Mouse (Mus musculus) B cell, adult 62 days (primary cell): ENCODE data around the gene Gtpbp4. TPM values are rescaled to one million over a fixed set of nuclear protein-coding genes. Genes with fewer than 3 reads are reported as not detected.

ENCODE experiments used
- total RNA-seq: library from RNA; stranded (reverse); gene quantifications from 4 replicates; pipeline ENCODE4 v1.2.4, GENCODE M21; 2023

The Gtpbp4 gene
- total RNA-seq: 109 to 120 TPM (median 115 TPM) in 4 replicates

DNA sequence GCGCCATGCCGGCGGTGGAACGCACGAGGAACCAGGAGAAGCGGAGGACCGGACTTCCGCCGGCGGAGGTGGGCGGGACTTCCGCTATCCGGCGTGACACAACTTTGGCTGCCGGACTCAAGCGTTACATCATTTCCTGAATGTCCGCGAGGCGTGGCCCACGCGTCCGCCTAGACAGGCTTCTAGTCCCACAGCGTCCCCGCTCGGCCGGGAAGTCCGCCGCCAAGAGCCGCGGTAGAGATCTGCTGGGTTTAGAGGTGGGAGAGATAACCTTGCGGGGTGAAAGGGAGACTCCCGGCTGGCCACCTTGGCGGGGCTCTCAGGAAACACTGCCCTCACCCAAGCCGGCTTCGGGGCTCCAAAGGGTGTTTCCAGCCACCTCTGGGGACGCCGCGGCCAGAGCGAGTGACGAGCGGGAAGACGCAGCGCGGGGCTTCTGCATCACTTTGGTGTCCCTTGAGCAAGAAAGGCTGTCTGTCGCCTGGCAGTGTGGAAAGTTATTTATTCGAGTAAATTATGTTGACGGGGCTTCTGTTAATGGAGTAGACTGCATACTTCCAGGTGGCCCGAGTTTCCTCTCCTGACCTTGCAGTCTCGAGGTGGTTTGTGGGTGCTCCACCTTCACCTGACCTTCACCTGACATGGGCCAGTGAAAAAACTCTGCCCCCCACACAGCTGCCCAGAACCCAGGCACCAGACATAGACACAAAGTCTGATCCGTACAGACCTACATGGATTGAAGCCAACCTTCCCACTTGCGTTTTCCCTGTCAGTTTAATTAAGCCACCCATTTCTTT is at the start of gene Gtpbp4:
Gene Gtpbp4 (minus strand): TSS at position 94 of the 797 bp plus-strand sequence.

DNA sequence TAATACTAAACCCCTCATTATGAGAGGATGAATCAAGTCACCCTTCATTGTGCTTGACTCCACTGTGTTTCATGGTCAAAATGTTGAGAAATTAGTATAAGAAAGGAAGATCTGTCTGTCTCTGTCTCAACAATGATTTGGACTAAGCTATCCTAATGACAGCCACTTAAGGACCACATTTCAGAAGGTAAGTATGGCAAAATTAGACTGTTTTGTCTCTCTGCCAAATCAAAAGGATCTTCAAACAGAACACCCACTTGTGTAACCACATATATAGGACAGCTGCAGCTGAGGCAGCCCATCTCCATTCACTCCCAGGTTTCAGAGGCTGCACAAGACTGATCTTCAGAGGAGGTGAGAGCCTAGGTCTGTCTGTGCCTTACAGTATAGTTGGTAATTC is 43.3 kb downstream of the Gtpbp4 start, which contains the start of gene Idi2:
Gene Idi2 (plus strand): TSS at position 301 of the 400 bp plus-strand sequence.

DNA sequence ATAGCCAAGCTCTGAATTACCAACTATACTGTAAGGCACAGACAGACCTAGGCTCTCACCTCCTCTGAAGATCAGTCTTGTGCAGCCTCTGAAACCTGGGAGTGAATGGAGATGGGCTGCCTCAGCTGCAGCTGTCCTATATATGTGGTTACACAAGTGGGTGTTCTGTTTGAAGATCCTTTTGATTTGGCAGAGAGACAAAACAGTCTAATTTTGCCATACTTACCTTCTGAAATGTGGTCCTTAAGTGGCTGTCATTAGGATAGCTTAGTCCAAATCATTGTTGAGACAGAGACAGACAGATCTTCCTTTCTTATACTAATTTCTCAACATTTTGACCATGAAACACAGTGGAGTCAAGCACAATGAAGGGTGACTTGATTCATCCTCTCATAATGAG is 47.8 kb downstream of the Gtpbp4 start, which contains the start of gene Gm9745:
Gene Gm9745 (minus strand): TSS at position 101 of the 400 bp plus-strand sequence.

Other genes with a start within 250 kb of the Gtpbp4 start
- 38.2 to 52.1 TPM (median 48.1 TPM) in 4 replicates for gene Wdr37, start 124.2 kb downstream of the Gtpbp4 start, total RNA-seq
- 12.1 to 16.9 TPM (median 15.1 TPM) in 4 replicates for gene Idi1, start 110.6 kb downstream of the Gtpbp4 start, total RNA-seq
- not detected in 4 replicates for gene Gm9745, start 47.9 kb downstream of the Gtpbp4 start, total RNA-seq
- gene Idi2, start 43.2 kb downstream of the Gtpbp4 start, total RNA-seq: not detected in 4 replicates
- gene Larp4b, start 97.8 kb upstream of the Gtpbp4 start, total RNA-seq: 70.0 to 75.5 TPM (median 72.5 TPM) in 4 replicates